Mouse (Mus musculus) hindbrain, postnatal 0 days (tissue): ENCODE results near the gene Coa5. TPM values are rescaled to one million over a fixed set of nuclear protein-coding genes. Genes with fewer than 3 reads are reported as not detected.

ENCODE experiments used
- ATAC-seq: fragments of 200-750 bp; cut with Nextera tagmentation; 2 replicates; pipeline ENCODE4 v1.8.0; 2017; ENCODE audit warnings: mild to moderate bottlenecking, moderate TSS enrichment, moderate library complexity
- DNase-seq: peaks from one replicate; pipeline ENCODE4 v3.0.0-alpha.2; 2015; ENCODE audit warnings: low spot score
- H3K27ac ChIP-seq: fragments of 300-500 bp; sonication (generic); 2 replicates; pipeline ENCODE4 v1.5.1; 2014; ENCODE audit warnings: mild to moderate bottlenecking
- H3K27me3 ChIP-seq: fragments of 300-500 bp; sonication (generic); 2 replicates; pipeline ENCODE4 v1.6.1; 2014; ENCODE audit warnings: low read length, mixed read lengths; ENCODE audit not compliant: insufficient read depth
- H3K36me3 ChIP-seq: fragments of 300-500 bp; sonication (generic); 2 replicates; pipeline ENCODE4 v1.6.1; 2014; ENCODE audit warnings: low read length, mixed read lengths; ENCODE audit not compliant: insufficient read depth
- H3K4me1 ChIP-seq: fragments of 300-500 bp; sonication (generic); 2 replicates; pipeline ENCODE4 v1.6.1; 2014; ENCODE audit warnings: antibody characterized with exemption, low read length, mixed read lengths; ENCODE audit not compliant: insufficient read depth
- H3K4me2 ChIP-seq: fragments of 300-500 bp; sonication (generic); 2 replicates; pipeline ENCODE4 v1.6.1; 2014; ENCODE audit warnings: low read depth, mild to moderate bottlenecking, low read length, moderate library complexity, mixed read lengths
- H3K4me3 ChIP-seq: fragments of 300-500 bp; sonication (generic); 2 replicates; pipeline ENCODE4 v1.5.1; 2014; ENCODE audit warnings: low read length
- H3K9ac ChIP-seq: fragments of 300-500 bp; sonication (generic); replicated peaks from 2 replicates; pipeline ENCODE4 v1.6.1; 2014; ENCODE audit warnings: mild to moderate bottlenecking, low read length, moderate library complexity, mixed read lengths
- H3K9me3 ChIP-seq: fragments of 300-500 bp; sonication (generic); 2 replicates; pipeline ENCODE4 v1.6.1; 2016; ENCODE audit warnings: low read length, mixed read lengths
- CTCF ChIP-seq: IDR thresholded peaks from 2 replicates; pipeline ENCODE4 v1.5.1; 2016; ENCODE audit warnings: antibody characterized with exemption, control low read depth, low read depth
- WGBS: fragments of 180-500 bp; shearing (Covaris S2); extraction: QIAGEN DNeasy Blood & Tissue Kit; methylation state at CpG from one replicate; pipeline ENCODE4 v1.1.7; 2014; 5-methylcytosine and 5-hydroxymethylcytosine counted together
- polyA plus RNA-seq: library from polyadenylated mRNA; unstranded; fragments of >200 nt; fragmentation: Nextera tagmentation; extraction: Ambion mirVana; gene quantifications from 2 replicates; pipeline ENCODE4 v1.2.1, GENCODE M21; 2015
- total RNA-seq: library from RNA; depleted of rRNA; stranded (reverse); fragments of >200 nt; gene quantifications from 2 replicates; pipeline ENCODE4 v1.2.3, GENCODE M21; 2014; rRNA removed

Coa5 gene
- 44.4 and 48.7 TPM in 2 replicates for total RNA-seq
- 40.9 and 43.7 TPM in 2 replicates for polyA plus RNA-seq

- Histone ChIP-seq H3K36me3 (peaks cover 17% of the 10 kb centered on the region; the same call in 1 of the 2 replicates), H3K27ac (peak within 1 kb of the TSS; percentile 85), H3K4me1 (peaks cover 12% of the 10 kb centered on the region; the same call in 1 of the 2 replicates), H3K4me2 (peak within 1 kb of the TSS; percentile 93), H3K9me3 (no peaks in the 10 kb centered on the region), H3K27me3 (no peaks in the 10 kb centered on the region), H3K4me3 (peak within 1 kb of the TSS; percentile 97), H3K9ac (peak within 1 kb of the TSS; percentile 79)
- DNase-seq (peak; percentile 99), ATAC-seq (peak; percentile 99)
- WGBS: 3% methylated on average over 57 of the region's 57 CpGs
- TF ChIP-seq CTCF: no peak
Measured at GRCm38 (mm10) chr1:37429366-37430296, at the start of gene Coa5, which contains the start of gene Unc50. Coa5 (minus strand) TSS chr1:37430103. Unc50 (plus strand) TSS chr1:37430139.

GRCm38 (mm10) chr1:37479074-37479473 lies 49.2 kb upstream of the Coa5 start:
- H3K36me3 ChIP-seq: no peaks in the 10 kb centered on the region
- no peaks in the 10 kb centered on the region for H3K27me3 ChIP-seq
- peak; percentile 67 for TF ChIP-seq CTCF
- H3K4me2 ChIP-seq: no peak overlapping the region
- no peaks in the 10 kb centered on the region; the same call in 1 of the 2 replicates for H3K4me1 ChIP-seq
- WGBS: 66% methylated on average over 9 of the region's 9 CpGs
- no peak overlapping the region for H3K4me3 ChIP-seq
- H3K27ac ChIP-seq: no peak overlapping the region
- ATAC-seq (0 out of 2 replicates have a peak, but pooled peaks have one; percentile 43), DNase-seq (peak; percentile 55)
- H3K9me3 ChIP-seq: no peaks in the 10 kb centered on the region
- H3K9ac ChIP-seq: no peak overlapping the region

- 54% methylated on average over 7 of the region's 7 CpGs for WGBS
Measured at GRCm38 (mm10) chr1:37478416-37478815, 48.5 kb upstream of the Coa5 start.

GRCm38 (mm10) chr1:37477928-37478327 lies 48.0 kb upstream of the Coa5 start:
- H3K36me3 ChIP-seq: no peaks in the 10 kb centered on the region
- no peak overlapping the region for H3K4me3 ChIP-seq
- H3K9me3 ChIP-seq: no peaks in the 10 kb centered on the region
- H3K27ac ChIP-seq: 0 out of 2 replicates have a peak overlapping the region, but pooled peaks have one; percentile 11
- H3K4me1 ChIP-seq: no peaks in the 10 kb centered on the region; the same call in 1 of the 2 replicates
- TF ChIP-seq CTCF: no peak
- peak overlapping the region; percentile 22; the same call in 1 of the 2 replicates for H3K4me2 ChIP-seq
- 49% methylated on average over 5 of the region's 5 CpGs for WGBS
- ATAC-seq (no peak), DNase-seq (no peak)
- H3K27me3 ChIP-seq: no peaks in the 10 kb centered on the region
- H3K9ac ChIP-seq: no peak overlapping the region

More at GRCm38 (mm10) chr1:37478416-37478815, 48.5 kb upstream of the Coa5 start:
- H3K27me3 ChIP-seq: no peaks in the 10 kb centered on the region
- 0 out of 2 replicates have a peak overlapping the region, but pooled peaks have one; percentile 11 for H3K27ac ChIP-seq
- H3K4me3 ChIP-seq: no peak overlapping the region
- no peaks in the 10 kb centered on the region; the same call in 1 of the 2 replicates for H3K4me1 ChIP-seq
- no peaks in the 10 kb centered on the region for H3K9me3 ChIP-seq
- ATAC-seq (no peak), DNase-seq (no peak)
- no peaks in the 10 kb centered on the region for H3K36me3 ChIP-seq
- H3K9ac ChIP-seq: no peak overlapping the region
- no peak for TF ChIP-seq CTCF
- 0 out of 2 replicates have a peak overlapping the region, but pooled peaks have one; percentile 22 for H3K4me2 ChIP-seq

GRCm38 (mm10) chr1:37477250-37477649 lies 47.3 kb upstream of the Coa5 start:
- DNase-seq: no peak
- no peaks in the 10 kb centered on the region for H3K9me3 ChIP-seq
- H3K36me3 ChIP-seq: no peaks in the 10 kb centered on the region
- H3K9ac ChIP-seq: no peak overlapping the region
- H3K27ac ChIP-seq: no peak overlapping the region
- ATAC-seq: no peak
- no peak for TF ChIP-seq CTCF
- no peaks in the 10 kb centered on the region for H3K27me3 ChIP-seq
- no peak overlapping the region for H3K4me3 ChIP-seq
- no peaks in the 10 kb centered on the region; the same call in 1 of the 2 replicates for H3K4me1 ChIP-seq
- no peak overlapping the region for H3K4me2 ChIP-seq
- WGBS: 91% methylated on average over 5 of the region's 5 CpGs

GRCm38 (mm10) chr1:37475312-37475711 lies 45.4 kb upstream of the Coa5 start:
- H3K27me3 ChIP-seq: no peaks in the 10 kb centered on the region
- no peak for TF ChIP-seq CTCF
- no peak overlapping the region for H3K4me3 ChIP-seq
- H3K9me3 ChIP-seq: no peaks in the 10 kb centered on the region
- no peak for DNase-seq
- no peak overlapping the region for H3K4me2 ChIP-seq
- H3K9ac ChIP-seq: no peak overlapping the region
- H3K36me3 ChIP-seq: no peaks in the 10 kb centered on the region
- H3K4me1 ChIP-seq: no peaks in the 10 kb centered on the region; the same call in 1 of the 2 replicates
- ATAC-seq: no peak
- H3K27ac ChIP-seq: no peak overlapping the region
- 89% methylated on average over 3 of the region's 3 CpGs for WGBS
